Mouse (Mus musculus): ENCODE data around the gene Cdkn2aip. TPM values are rescaled to one million over a fixed set of nuclear protein-coding genes. Genes with fewer than 3 reads are reported as not detected.
A peak's percentile ranks its signal among the peaks of the same experiment; 100 is the strongest.

The Cdkn2aip gene
- polyA plus RNA-seq, 1 experiment = 18.5 TPM

- Histone ChIP-seq H3K27ac (ENCODE audit: insufficient read depth, low read depth, low read length) (no peak overlapping the region), H3K4me3 (ENCODE audit: low read depth, low read length) (no peak overlapping the region), H3K4me1 (ENCODE audit: control insufficient read depth, insufficient read depth, insufficient read length, low read length) (no peaks in the 10 kb centered on the region), H3K36me3 (ENCODE audit: control insufficient read depth, insufficient read depth, low read length) (no peaks in the 10 kb centered on the region), H3K27me3 (ENCODE audit: control insufficient read depth, insufficient read depth, low read length) (no peaks in the 10 kb centered on the region)
- 63% methylated on average over 7 of the region's 7 CpGs for WGBS
- no peak for TF ChIP-seq CTCF (IDR thresholded peaks at IDR 0.05; ENCODE audit: extremely low read depth, insufficient read length, insufficient replicate concordance, low read depth, low read length)
- no peak for TF ChIP-seq POLR2A (IDR thresholded peaks at IDR 0.05; ENCODE audit: low read depth, low read length)
Observed at GRCm38 (mm10) chr8:47729324-47729723, 15.6 kb upstream of the Cdkn2aip start.

GRCm38 (mm10) chr8:47726945-47727344, 13.2 kb upstream of the Cdkn2aip start:
- Histone ChIP-seq H3K4me1 (ENCODE audit: control insufficient read depth, insufficient read depth, insufficient read length, low read length) (no peaks in the 10 kb centered on the region), H3K27ac (ENCODE audit: insufficient read depth, low read depth, low read length) (no peak overlapping the region), H3K27me3 (ENCODE audit: control insufficient read depth, insufficient read depth, low read length) (no peaks in the 10 kb centered on the region), H3K36me3 (ENCODE audit: control insufficient read depth, insufficient read depth, low read length) (no peaks in the 10 kb centered on the region), H3K4me3 (ENCODE audit: low read depth, low read length) (no peak overlapping the region)
- TF ChIP-seq POLR2A (IDR thresholded peaks at IDR 0.05; ENCODE audit: low read depth, low read length) = no peak
- no peak for TF ChIP-seq CTCF (IDR thresholded peaks at IDR 0.05; ENCODE audit: extremely low read depth, insufficient read length, insufficient replicate concordance, low read depth, low read length)
- 75% methylated on average over 6 of the region's 6 CpGs for WGBS

GRCm38 (mm10) chr8:47721609-47722008, 7.9 kb upstream of the Cdkn2aip start:
- WGBS = 53% methylated on average over 4 of the region's 4 CpGs
- Histone ChIP-seq H3K27ac (ENCODE audit: insufficient read depth, low read depth, low read length) (no peak overlapping the region), H3K27me3 (ENCODE audit: control insufficient read depth, insufficient read depth, low read length) (no peaks in the 10 kb centered on the region), H3K4me3 (ENCODE audit: low read depth, low read length) (no peak overlapping the region), H3K36me3 (ENCODE audit: control insufficient read depth, insufficient read depth, low read length) (no peaks in the 10 kb centered on the region), H3K4me1 (ENCODE audit: control insufficient read depth, insufficient read depth, insufficient read length, low read length) (no peaks in the 10 kb centered on the region)
- TF ChIP-seq POLR2A (IDR thresholded peaks at IDR 0.05; ENCODE audit: low read depth, low read length) = no peak

GRCm38 (mm10) chr8:47718641-47719040, 4.9 kb upstream of the Cdkn2aip start:
- WGBS = 55% methylated on average over 11 of the region's 11 CpGs
- Histone ChIP-seq H3K27ac (ENCODE audit: insufficient read depth, low read depth, low read length) (no peak overlapping the region), H3K36me3 (ENCODE audit: control insufficient read depth, insufficient read depth, low read length) (no peaks in the 10 kb centered on the region), H3K27me3 (ENCODE audit: control insufficient read depth, insufficient read depth, low read length) (no peaks in the 10 kb centered on the region), H3K4me1 (ENCODE audit: control insufficient read depth, insufficient read depth, insufficient read length, low read length) (peaks cover 6% of the 10 kb centered on the region; the same call in 1 of the 2 replicates), H3K4me3 (ENCODE audit: low read depth, low read length) (no peak overlapping the region)
- TF ChIP-seq CTCF (IDR thresholded peaks at IDR 0.05; ENCODE audit: extremely low read depth, insufficient read length, insufficient replicate concordance, low read depth, low read length) (no peak), POLR2A (IDR thresholded peaks at IDR 0.05; ENCODE audit: low read depth, low read length) (no peak)

- Histone ChIP-seq H3K27ac (ENCODE audit: insufficient read depth, low read depth, low read length) (peak overlapping the region; percentile 96), H3K27me3 (ENCODE audit: control insufficient read depth, insufficient read depth, low read length) (no peaks in the 10 kb centered on the region), H3K4me3 (ENCODE audit: low read depth, low read length) (peak overlapping the region; percentile 95), H3K36me3 (ENCODE audit: control insufficient read depth, insufficient read depth, low read length) (peaks cover 21% of the 10 kb centered on the region), H3K4me1 (ENCODE audit: control insufficient read depth, insufficient read depth, insufficient read length, low read length) (peaks cover 6% of the 10 kb centered on the region; the same call in 1 of the 2 replicates)
- no peak for TF ChIP-seq POLR2A (IDR thresholded peaks at IDR 0.05; ENCODE audit: low read depth, low read length)
- no peak for TF ChIP-seq CTCF (IDR thresholded peaks at IDR 0.05; ENCODE audit: extremely low read depth, insufficient read length, insufficient replicate concordance, low read depth, low read length)
- under 1% methylated on average over 44 of the region's 44 CpGs for WGBS
Observed at GRCm38 (mm10) chr8:47713171-47713663, 515 bp downstream of the Cdkn2aip start.

DNA sequence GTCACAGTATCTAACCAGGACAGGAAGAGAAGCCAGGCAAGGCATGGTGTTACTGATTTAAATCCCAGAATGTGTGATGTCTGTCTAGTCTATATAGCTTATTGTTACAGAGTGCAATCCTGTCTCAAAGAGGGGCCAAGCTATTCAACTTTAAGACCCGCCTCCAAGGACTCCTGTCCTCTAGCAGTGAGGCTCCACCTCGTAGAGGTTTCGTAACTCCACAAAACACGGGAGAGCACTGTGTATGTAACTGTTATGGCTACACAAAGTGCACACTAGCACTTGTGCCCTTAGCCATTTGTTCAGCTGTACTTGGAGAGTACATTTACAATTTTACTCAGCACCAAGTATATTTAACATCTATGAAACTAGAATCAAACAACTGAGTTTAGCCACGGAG, 5.6 kb downstream of the Cdkn2aip start:
- Histone ChIP-seq H3K27ac (ENCODE audit: insufficient read depth, low read depth, low read length) (peak overlapping the region; percentile 57), H3K4me3 (ENCODE audit: low read depth, low read length) (no peak overlapping the region), H3K27me3 (ENCODE audit: control insufficient read depth, insufficient read depth, low read length) (no peaks in the 10 kb centered on the region), H3K36me3 (ENCODE audit: control insufficient read depth, insufficient read depth, low read length) (peaks cover 21% of the 10 kb centered on the region), H3K4me1 (ENCODE audit: control insufficient read depth, insufficient read depth, insufficient read length, low read length) (peaks cover 6% of the 10 kb centered on the region; the same call in 1 of the 2 replicates)
- 26% methylated on average over 5 of the region's 5 CpGs for WGBS
- no peak for TF ChIP-seq POLR2A (IDR thresholded peaks at IDR 0.05; ENCODE audit: low read depth, low read length)

- Histone ChIP-seq H3K27me3 (ENCODE audit: control insufficient read depth, insufficient read depth, low read length) (no peaks in the 10 kb centered on the region), H3K4me3 (ENCODE audit: low read depth, low read length) (no peak overlapping the region), H3K36me3 (ENCODE audit: control insufficient read depth, insufficient read depth, low read length) (peaks cover 16% of the 10 kb centered on the region), H3K4me1 (ENCODE audit: control insufficient read depth, insufficient read depth, insufficient read length, low read length) (peaks cover 6% of the 10 kb centered on the region; the same call in 1 of the 2 replicates), H3K27ac (ENCODE audit: insufficient read depth, low read depth, low read length) (peak overlapping the region; percentile 86)
- TF ChIP-seq POLR2A (IDR thresholded peaks at IDR 0.05; ENCODE audit: low read depth, low read length) (no peak), CTCF (IDR thresholded peaks at IDR 0.05; ENCODE audit: extremely low read depth, insufficient read length, insufficient replicate concordance, low read depth, low read length) (no peak)
- 24% methylated on average over 8 of the region's 8 CpGs for WGBS
Observed at GRCm38 (mm10) chr8:47706746-47707145, 7.0 kb downstream of the Cdkn2aip start.

DNA sequence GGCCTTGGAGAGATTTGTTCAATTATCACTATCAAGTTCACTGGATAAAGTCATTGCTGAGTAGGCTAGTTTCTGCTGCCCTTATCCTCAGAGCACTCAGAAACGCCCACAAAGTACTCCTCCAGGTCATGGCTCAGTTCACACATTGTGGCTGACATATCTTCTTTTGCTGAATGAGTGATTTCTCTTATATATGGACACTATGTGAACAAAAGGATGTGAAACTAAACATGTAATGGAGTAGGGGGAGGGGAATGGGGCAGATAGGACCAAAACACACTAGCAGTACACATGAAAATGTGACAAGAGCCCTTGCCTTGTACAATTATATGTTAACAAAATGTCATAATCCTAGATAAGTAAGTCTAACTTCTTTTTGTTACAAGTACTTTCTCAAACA, 11.4 kb downstream of the Cdkn2aip start:
- no peaks in the 10 kb centered on the region for H3K27me3 ChIP-seq (ENCODE audit: control insufficient read depth, insufficient read depth, low read length)
- H3K36me3 ChIP-seq (ENCODE audit: control insufficient read depth, insufficient read depth, low read length) = no peaks in the 10 kb centered on the region
- no peak overlapping the region for H3K27ac ChIP-seq (ENCODE audit: insufficient read depth, low read depth, low read length)
- 37% methylated on average over 1 of the region's 1 CpGs for WGBS
- H3K4me1 ChIP-seq (ENCODE audit: control insufficient read depth, insufficient read depth, insufficient read length, low read length) = peaks cover 3% of the 10 kb centered on the region; the same call in 1 of the 2 replicates
- TF ChIP-seq POLR2A (IDR thresholded peaks at IDR 0.05; ENCODE audit: low read depth, low read length) = no peak
- H3K4me3 ChIP-seq (ENCODE audit: low read depth, low read length) = no peak overlapping the region

Data from small intestine, adult 2 months (tissue).